Mouse (Mus musculus) lung, postnatal 0 days (tissue): ENCODE data around the gene Trpm2. TPM values are rescaled to one million over a fixed set of nuclear protein-coding genes. Genes with fewer than 3 reads are reported as not detected.

Experiments
- ATAC-seq: fragments of 200-750 bp; cut with Nextera tagmentation; 2 replicates; pipeline ENCODE4 v1.8.0; 2017; ENCODE audit warnings: moderate library complexity
- DNase-seq: peaks from one replicate; pipeline ENCODE4 v3.0.0-alpha.2; 2016; ENCODE audit warnings: low spot score
- H3K27ac ChIP-seq: fragments of 300-500 bp; sonication (generic); 2 replicates; pipeline ENCODE4 v1.5.1; 2014; ENCODE audit warnings: antibody characterized with exemption, mild to moderate bottlenecking, low read length, mixed read lengths
- H3K27me3 ChIP-seq: fragments of 300-500 bp; sonication (generic); replicated peaks from 2 replicates; pipeline ENCODE4 v1.6.1; 2014; ENCODE audit warnings: low read length, mixed read lengths; ENCODE audit not compliant: insufficient read depth
- H3K36me3 ChIP-seq: fragments of 300-500 bp; sonication (generic); 2 replicates; pipeline ENCODE4 v1.6.1; 2014; ENCODE audit warnings: low read length, mixed read lengths; ENCODE audit not compliant: insufficient read depth
- H3K4me1 ChIP-seq: fragments of 300-500 bp; sonication (generic); 2 replicates; pipeline ENCODE4 v1.6.1; 2014; ENCODE audit warnings: antibody characterized with exemption, low read depth, low read length, mixed read lengths; ENCODE audit not compliant: insufficient read depth
- H3K4me2 ChIP-seq: fragments of 300-500 bp; sonication (generic); replicated peaks from 2 replicates; pipeline ENCODE4 v1.6.1; 2014; ENCODE audit warnings: low read depth, mild to moderate bottlenecking, low read length, moderate library complexity, mixed read lengths
- H3K4me3 ChIP-seq: fragments of 300-500 bp; sonication (generic); 2 replicates; pipeline ENCODE4 v1.5.1; 2014; ENCODE audit warnings: low read depth, low read length
- H3K9ac ChIP-seq: fragments of 300-500 bp; sonication (generic); replicated peaks from 2 replicates; pipeline ENCODE4 v1.6.1; 2014; ENCODE audit warnings: low read depth, mild to moderate bottlenecking
- H3K9me3 ChIP-seq: fragments of 300-500 bp; sonication (generic); 2 replicates; pipeline ENCODE4 v1.6.1; 2016; ENCODE audit warnings: low read length, mixed read lengths
- CTCF ChIP-seq: IDR thresholded peaks from 2 replicates; pipeline ENCODE4 v1.5.1; 2016; ENCODE audit warnings: antibody characterized with exemption, mild to moderate bottlenecking
- EP300 ChIP-seq: IDR thresholded peaks from 2 replicates; pipeline ENCODE4 v1.6.1; 2016; ENCODE audit warnings: antibody characterized with exemption, mild to moderate bottlenecking, control low read depth
- WGBS: fragments of 180-500 bp; shearing (Covaris S2); extraction: QIAGEN DNeasy Blood & Tissue Kit; methylation state at CpG from one replicate; pipeline ENCODE4 v1.1.7; 2014; 5-methylcytosine and 5-hydroxymethylcytosine counted together
- polyA plus RNA-seq: library from polyadenylated mRNA; unstranded; fragments of >200 nt; fragmentation: Nextera tagmentation; extraction: Ambion mirVana; gene quantifications from 2 replicates; pipeline ENCODE4 v1.2.1, GENCODE M21; 2015

Trpm2 gene
- polyA plus RNA-seq, 1 experiment from 2014 or later: 0.74 TPM

DNA sequence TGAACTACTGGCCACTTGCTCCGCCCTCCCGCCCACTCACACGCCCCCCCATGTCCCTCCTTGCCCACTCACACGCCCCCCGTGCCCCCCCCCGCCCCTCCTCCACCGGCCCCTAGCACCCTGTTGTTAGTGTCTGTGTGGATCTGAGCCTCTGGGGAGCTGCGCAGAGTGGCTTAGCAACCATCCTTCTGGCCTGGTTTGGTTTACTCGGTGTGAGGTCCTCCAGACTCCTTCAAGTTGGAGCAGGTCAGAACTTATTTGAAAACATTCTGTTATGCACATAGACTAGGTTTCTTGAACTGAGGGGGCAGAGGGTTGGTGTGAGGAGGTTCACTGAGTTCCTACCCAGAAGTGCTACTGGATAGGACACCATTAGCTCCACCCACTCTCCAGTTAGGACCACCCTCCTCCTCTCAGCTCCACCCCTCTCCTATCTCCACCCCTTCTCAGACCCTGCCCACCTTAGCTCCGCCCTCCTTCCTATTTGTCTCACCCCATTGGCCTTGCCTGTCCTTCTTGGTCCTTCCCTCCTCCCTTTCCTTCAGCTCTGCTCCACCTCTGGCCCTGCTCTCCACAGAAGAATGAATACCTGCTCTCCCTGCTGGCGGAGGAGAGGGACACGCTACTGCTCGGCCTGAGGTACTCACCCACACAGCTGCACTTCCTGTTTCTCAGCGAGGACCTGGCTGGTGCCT lies 106.1 kb downstream of the Trpm2 start:
- Histone ChIP-seq H3K27ac (no peak overlapping the region), H3K4me3 (no peak overlapping the region)
- peak; percentile 75 for DNase-seq

DNA sequence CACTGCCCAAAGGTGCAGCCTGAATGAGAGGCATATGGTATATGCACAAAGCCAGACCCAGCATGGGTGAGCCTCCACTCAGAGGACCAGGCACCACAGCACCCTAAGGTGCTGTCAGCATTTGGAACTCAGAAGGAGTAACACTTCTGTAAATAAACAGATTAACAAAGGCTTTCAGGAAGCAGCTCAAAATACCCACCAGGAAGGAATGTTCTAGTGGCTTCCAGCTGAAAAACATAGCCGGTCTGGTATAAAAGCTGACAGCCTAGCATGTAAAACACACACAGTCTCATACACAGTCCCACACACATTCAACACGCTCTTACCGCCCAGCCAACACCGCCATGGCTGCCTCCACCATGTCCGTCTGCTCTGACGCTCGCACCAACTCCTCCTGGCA lies 108.7 kb downstream of the Trpm2 start, which contains the start of gene Gm3285:
TSS of gene Gm3285 (plus strand) at position 301 of the 400 bp plus-strand sequence.
- no peaks in the 10 kb centered on the region for H3K27me3 ChIP-seq
- H3K4me2 ChIP-seq: no peak within 1 kb of the TSS
- no peaks in the 10 kb centered on the region for H3K4me1 ChIP-seq
- WGBS: 35% methylated on average over 7 of the region's 7 CpGs
- TF ChIP-seq EP300 (no peak), CTCF (no peak)
- ATAC-seq (no peak), DNase-seq (no peak)
- no peaks in the 10 kb centered on the region for H3K9me3 ChIP-seq
- no peaks in the 10 kb centered on the region for H3K36me3 ChIP-seq
- no peak within 1 kb of the TSS for H3K27ac ChIP-seq
- H3K9ac ChIP-seq: no peak within 1 kb of the TSS
- no peak within 1 kb of the TSS for H3K4me3 ChIP-seq

More for the DNA sequence above, 106.1 kb downstream of the Trpm2 start:
- Histone ChIP-seq H3K9ac (no peak overlapping the region), H3K36me3 (no peaks in the 10 kb centered on the region), H3K4me2 (0 out of 2 replicates have a peak overlapping the region, but pooled peaks have one; percentile 27), H3K9me3 (no peaks in the 10 kb centered on the region), H3K27me3 (peaks cover 8% of the 10 kb centered on the region; the same call in 1 of the 2 replicates), H3K4me1 (no peaks in the 10 kb centered on the region)
- TF ChIP-seq EP300 (no peak), CTCF (no peak)
- 26% methylated on average over 14 of the region's 14 CpGs for WGBS
- peak; percentile 90 for ATAC-seq

Other genes with a start within 250 kb of the Trpm2 start
- not detected in 2 replicates for gene Krtap12-1, start 250.0 kb downstream of the Trpm2 start, polyA plus RNA-seq
- gene Gm10100, start 244.1 kb downstream of the Trpm2 start, polyA plus RNA-seq: not detected in 2 replicates
- gene Gm18596, start 227.9 kb downstream of the Trpm2 start, polyA plus RNA-seq: not detected in 2 replicates
- gene Gm9736, start 219.2 kb downstream of the Trpm2 start, polyA plus RNA-seq: not detected in 2 replicates
- not detected in 2 replicates for gene Gm3233, start 210.9 kb downstream of the Trpm2 start, polyA plus RNA-seq
- not detected in 2 replicates for gene Gm3238, start 199.2 kb downstream of the Trpm2 start, polyA plus RNA-seq
- not detected in 2 replicates for gene Gm7138, start 193.6 kb downstream of the Trpm2 start, polyA plus RNA-seq
- not detected in 2 replicates for gene Gm3250, start 188.0 kb downstream of the Trpm2 start, polyA plus RNA-seq
- gene Gm7137, start 182.4 kb downstream of the Trpm2 start, polyA plus RNA-seq: not detected in 2 replicates
- gene Gm9639, start 175.5 kb downstream of the Trpm2 start, polyA plus RNA-seq: not detected in 2 replicates
- gene Gm19668, start 171.4 kb downstream of the Trpm2 start, polyA plus RNA-seq: not detected in 2 replicates
- gene Gm9507, start 158.7 kb downstream of the Trpm2 start, polyA plus RNA-seq: not detected in 2 replicates
- gene Gm2696, start 155.9 kb downstream of the Trpm2 start, polyA plus RNA-seq: not detected in 2 replicates
- not detected in 2 replicates for gene Krtap10-4, start 143.5 kb downstream of the Trpm2 start, polyA plus RNA-seq
- gene Krtap10-10, start 134.6 kb downstream of the Trpm2 start, polyA plus RNA-seq: not detected in 2 replicates
- gene Gm36176, start 123.8 kb downstream of the Trpm2 start, polyA plus RNA-seq: not detected in 2 replicates
- gene Gm10318, start 117.7 kb downstream of the Trpm2 start, polyA plus RNA-seq: not detected in 2 replicates
- not detected in 2 replicates for gene Gm3285, start 108.6 kb downstream of the Trpm2 start, polyA plus RNA-seq
- 1.2 and 1.6 TPM in 2 replicates for gene Lrrc3, start 68.0 kb downstream of the Trpm2 start, polyA plus RNA-seq
- gene 1810043G02Rik, start 8.0 kb upstream of the Trpm2 start, polyA plus RNA-seq: 15.1 and 16.8 TPM in 2 replicates
- 35.6 and 40.0 TPM in 2 replicates for gene Pfkl, start 39.5 kb upstream of the Trpm2 start, polyA plus RNA-seq
- gene Dnmt3l, start 71.4 kb upstream of the Trpm2 start, polyA plus RNA-seq: 0.36 TPM in 1 of 2 replicates, not detected in the other
- not detected in 2 replicates for gene Aire, start 73.0 kb upstream of the Trpm2 start, polyA plus RNA-seq
- gene Icosl, start 98.7 kb upstream of the Trpm2 start, polyA plus RNA-seq: 5.4 and 5.8 TPM in 2 replicates
- gene D10Jhu81e, start 199.2 kb upstream of the Trpm2 start, polyA plus RNA-seq: 24.8 and 27.0 TPM in 2 replicates
- gene Pwp2, start 214.6 kb upstream of the Trpm2 start, polyA plus RNA-seq: 5.8 and 6.4 TPM in 2 replicates